Mouse (Mus musculus) C2C12 (cell line): ENCODE results near the gene Hrct1.

ENCODE experiments used
- CEBPB ChIP-seq: IDR thresholded peaks from one replicate; pipeline ENCODE4 v1.6.1; 2011; ENCODE audit warnings: low read depth, mild to moderate bottlenecking, control low read depth, moderate library complexity
- CTCF ChIP-seq: IDR thresholded peaks from one replicate; pipeline ENCODE4 v1.5.1; 2011; ENCODE audit not compliant: control insufficient read depth, insufficient read depth, insufficient read length
- FOSL1 ChIP-seq: IDR thresholded peaks from one replicate; pipeline ENCODE4 v1.8.0; 2011; ENCODE audit warnings: mild to moderate bottlenecking, low read length; ENCODE audit not compliant: poor library complexity, insufficient read depth, severe bottlenecking
- MAX ChIP-seq: IDR thresholded peaks from one replicate; pipeline ENCODE4 v1.6.1; 2011; ENCODE audit warnings: mild to moderate bottlenecking, control low read depth
- MYOD1 ChIP-seq: IDR thresholded peaks from one replicate; pipeline ENCODE4 v1.6.1; 2011; ENCODE audit warnings: low read depth; ENCODE audit not compliant: control insufficient read depth, insufficient read length
- USF1 ChIP-seq: IDR thresholded peaks from one replicate; pipeline ENCODE4 v1.6.1; 2011; ENCODE audit warnings: low read depth, mild to moderate bottlenecking, control low read depth, moderate library complexity

DNA sequence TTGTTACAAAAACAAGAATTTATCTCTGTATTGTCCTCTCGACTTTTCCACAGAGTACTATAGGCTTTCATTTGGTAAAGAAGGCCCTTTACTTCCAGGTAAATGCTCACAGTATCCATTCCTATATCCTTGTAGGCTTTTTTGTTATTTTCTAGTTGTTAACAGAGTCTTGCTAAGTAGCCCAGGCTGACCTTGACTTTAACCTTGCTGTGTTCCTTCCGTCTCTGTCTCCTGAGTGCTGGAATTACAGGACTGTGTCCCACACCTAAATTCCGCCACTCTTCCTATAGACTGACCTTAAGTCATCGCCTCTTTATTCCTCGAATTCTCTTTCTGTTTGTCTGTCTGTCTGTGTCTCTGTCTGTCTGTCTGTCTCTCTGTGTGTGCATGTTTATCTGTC lies 41.4 kb downstream of the Hrct1 start:
- TF ChIP-seq CTCF = no peak
- TF ChIP-seq MAX = no peak
- no peak for TF ChIP-seq CEBPB
- TF ChIP-seq USF1 = no peak
- TF ChIP-seq MYOD1 = no peak
- no peak for TF ChIP-seq FOSL1
